Mouse (Mus musculus) heart, postnatal 0 days (tissue): Measurements from ENCODE around the gene Tbx6.

Source experiments
- CTCF ChIP-seq: IDR thresholded peaks from 2 replicates; pipeline ENCODE4 v1.5.1; 2016; ENCODE audit warnings: antibody characterized with exemption, control low read depth, low read depth
- EP300 ChIP-seq: IDR thresholded peaks from 2 replicates; pipeline ENCODE4 v1.6.1; 2016; ENCODE audit warnings: antibody characterized with exemption, low read depth

GRCm38 (mm10) chr7:126817595-126817994, 36.3 kb downstream of the Tbx6 start:
- TF ChIP-seq CTCF (no peak), EP300 (no peak)
